Mouse (Mus musculus): ENCODE measurements around the gene Vmn1r178. TPM values are rescaled to one million over a fixed set of nuclear protein-coding genes. Genes with fewer than 3 reads are reported as not detected.

Vmn1r178 gene
- 1 to 10 TPM in 1 of 2 experiments, under 1 TPM in 1; 0.12 to 1.1 TPM for polyA plus RNA-seq (2017; shearing (Covaris generic))

GRCm38 (mm10) chr7:23891709-23892108, at the start of gene Vmn1r178:
Vmn1r178 (plus strand) TSS chr7:23892009.

GRCm38 (mm10) chr7:23866349-23866748, 25.5 kb upstream of the Vmn1r178 start, which contains the start of gene Vmn1r177:
Vmn1r177 (minus strand) TSS chr7:23866449.

GRCm38 (mm10) chr7:23926678-23927077, 34.9 kb downstream of the Vmn1r178 start, which contains the start of gene Vmn1r179:
Vmn1r179 (plus strand) TSS chr7:23926978.

Other genes starting within 250 kb of the Vmn1r178 start
- gene Vmn1r172, start 233.7 kb upstream of the Vmn1r178 start, polyA plus RNA-seq (2017; shearing (Covaris generic)): not detected
- under 1 TPM; 0.05 to 0.51 TPM for gene Vmn1r173, start 191.3 kb upstream of the Vmn1r178 start, polyA plus RNA-seq (2017; shearing (Covaris generic))
- under 1 TPM; 0.06 to 0.33 TPM for gene Vmn1r174, start 139.7 kb upstream of the Vmn1r178 start, polyA plus RNA-seq (2017; shearing (Covaris generic))
- gene Vmn1r175, start 81.4 kb upstream of the Vmn1r178 start, polyA plus RNA-seq (2017; shearing (Covaris generic)): under 1 TPM in 1 of 2 experiments, not detected in 1; 0.17 TPM
- not detected for gene Vmn1r176, start 54.6 kb upstream of the Vmn1r178 start, polyA plus RNA-seq (2017; shearing (Covaris generic))
- gene Vmn1r177, start 25.6 kb upstream of the Vmn1r178 start, polyA plus RNA-seq (2017; shearing (Covaris generic)): not detected
- gene Vmn1r179, start 35.0 kb downstream of the Vmn1r178 start, polyA plus RNA-seq (2017; shearing (Covaris generic)): 1 to 10 TPM in 1 of 2 experiments, under 1 TPM in 1; 0.12 to 1.4 TPM
- gene Vmn1r180, start 58.6 kb downstream of the Vmn1r178 start, polyA plus RNA-seq (2017; shearing (Covaris generic)): not detected
- under 1 TPM; 0.10 to 0.12 TPM for gene Vmn1r181, start 82.6 kb downstream of the Vmn1r178 start, polyA plus RNA-seq (2017; shearing (Covaris generic))
- under 1 TPM in 1 of 2 experiments, not detected in 1; 0.08 TPM for gene V1rd19, start 109.7 kb downstream of the Vmn1r178 start, polyA plus RNA-seq (2017; shearing (Covaris generic))
- 1 to 10 TPM in 1 of 2 experiments, under 1 TPM in 1; 0.05 to 1.3 TPM for gene Vmn1r183, start 161.2 kb downstream of the Vmn1r178 start, polyA plus RNA-seq (2017; shearing (Covaris generic))
- gene Zfp180, start 189.9 kb downstream of the Vmn1r178 start, polyA plus RNA-seq (2017; shearing (Covaris generic)): 10 to 100 TPM; 28.1 to 47.1 TPM
- under 1 TPM; 0.60 to 0.88 TPM for gene Zfp112, start 220.3 kb downstream of the Vmn1r178 start, polyA plus RNA-seq (2017; shearing (Covaris generic))
- gene Zfp235, start 242.2 kb downstream of the Vmn1r178 start, polyA plus RNA-seq (2017; shearing (Covaris generic)): 10 to 100 TPM; 13.4 to 18.2 TPM